Mouse (Mus musculus) lung, embryonic 14.5 days (tissue): ENCODE measurements around the gene Olfr317. TPM values are rescaled to one million over a fixed set of nuclear protein-coding genes. Genes with fewer than 3 reads are reported as not detected.
"Not testable (repeated sequence)": the region's sequence is repeated elsewhere in the genome, so short reads cannot be mapped to it uniquely, and the experiment has no call there.

Experiments
- ATAC-seq: fragments of 200-750 bp; cut with Nextera tagmentation; 2 replicates; pipeline ENCODE4 v1.8.0; 2017; ENCODE audit warnings: mild to moderate bottlenecking, moderate TSS enrichment, moderate library complexity; ENCODE audit not compliant: insufficient read depth
- DNase-seq: peaks from one replicate; pipeline ENCODE4 v3.0.0-alpha.2; 2015
- H3K27ac ChIP-seq: fragments of 300-500 bp; sonication (generic); 2 replicates; pipeline ENCODE4 v1.5.1; 2014; ENCODE audit warnings: low read depth, mild to moderate bottlenecking, moderate library complexity
- H3K27me3 ChIP-seq: fragments of 300-500 bp; sonication (generic); 2 replicates; pipeline ENCODE4 v1.6.1; 2014; ENCODE audit warnings: low read length, control low read depth; ENCODE audit not compliant: insufficient read depth
- H3K36me3 ChIP-seq: fragments of 300-500 bp; sonication (generic); 2 replicates; pipeline ENCODE4 v1.6.1; 2014; ENCODE audit warnings: control low read depth; ENCODE audit not compliant: insufficient read depth
- H3K4me1 ChIP-seq: fragments of 300-500 bp; sonication (generic); 2 replicates; pipeline ENCODE4 v1.6.1; 2014; ENCODE audit warnings: antibody characterized with exemption, control low read depth; ENCODE audit not compliant: insufficient read depth
- H3K4me2 ChIP-seq: fragments of 300-500 bp; sonication (generic); 2 replicates; pipeline ENCODE4 v1.6.1; 2014; ENCODE audit warnings: mild to moderate bottlenecking
- H3K4me3 ChIP-seq: fragments of 300-500 bp; sonication (generic); 2 replicates; pipeline ENCODE4 v1.5.1; 2014; ENCODE audit warnings: low read depth, low read length
- H3K9ac ChIP-seq: fragments of 300-500 bp; sonication (generic); 2 replicates; pipeline ENCODE4 v1.6.1; 2014
- H3K9me3 ChIP-seq: fragments of 300-500 bp; sonication (generic); 2 replicates; pipeline ENCODE4 v1.6.1; 2016; ENCODE audit warnings: low read depth, low read length, control low read depth
- CTCF ChIP-seq: IDR thresholded peaks from 2 replicates; pipeline ENCODE4 v1.5.1; 2016; ENCODE audit warnings: antibody characterized with exemption, low read depth
- WGBS: fragments of 180-500 bp; shearing (Covaris S2); extraction: QIAGEN DNeasy Blood & Tissue Kit; methylation state at CpG from one replicate; pipeline ENCODE4 v1.1.7; 2014; 5-methylcytosine and 5-hydroxymethylcytosine counted together
- polyA plus RNA-seq: library from polyadenylated mRNA; unstranded; fragments of >200 nt; fragmentation: Nextera tagmentation; extraction: Ambion mirVana; gene quantifications from 2 replicates; pipeline ENCODE4 v1.2.1, GENCODE M21; 2014

Olfr317 gene
- not detected in 2 replicates for polyA plus RNA-seq

DNA sequence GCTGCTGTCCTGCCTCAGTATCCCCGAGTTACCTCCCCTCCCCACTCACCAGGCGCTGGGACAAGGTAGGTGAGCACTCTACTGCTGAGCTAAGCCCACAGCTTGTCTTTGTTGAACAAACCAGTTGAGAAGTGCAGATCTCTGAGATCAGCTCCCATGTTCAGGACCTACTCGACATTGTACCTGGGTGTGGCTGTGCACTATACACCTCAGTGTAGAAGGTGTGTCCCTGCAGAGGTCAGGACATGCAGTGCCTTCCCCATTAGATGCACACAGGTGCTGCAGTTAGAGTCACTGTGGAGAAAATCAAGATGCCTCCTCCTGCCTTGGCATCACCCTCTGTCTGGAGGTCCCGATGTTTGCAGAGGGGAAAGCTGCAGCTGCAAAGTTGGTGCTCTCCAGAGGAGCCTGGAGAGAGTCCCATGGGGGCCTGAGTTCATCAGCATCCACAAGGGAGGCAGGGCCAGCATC lies at the start of gene Olfr317:
Gene Olfr317 (minus strand): TSS at position 421 of the 471 bp plus-strand sequence.
- Histone ChIP-seq H3K9me3 (no peaks in the 10 kb centered on the region), H3K4me2 (no peak within 1 kb of the TSS), H3K27ac (no peak within 1 kb of the TSS), H3K27me3 (no peaks in the 10 kb centered on the region), H3K4me1 (no peaks in the 10 kb centered on the region), H3K36me3 (no peaks in the 10 kb centered on the region), H3K9ac (no peak within 1 kb of the TSS), H3K4me3 (no peak within 1 kb of the TSS)
- ATAC-seq (no peak), DNase-seq (no peak)
- 59% methylated on average over 4 of the region's 4 CpGs for WGBS
- no peak for TF ChIP-seq CTCF

GRCm38 (mm10) chr11:58788346-58788745 lies 49.3 kb upstream of the Olfr317 start:
- no peak overlapping the region for H3K9ac ChIP-seq

GRCm38 (mm10) chr11:58787651-58788050 lies 48.6 kb upstream of the Olfr317 start:
- 81% methylated on average over 10 of the region's 10 CpGs for WGBS
- H3K9me3 ChIP-seq = no peaks in the 10 kb centered on the region
- DNase-seq (no peak), ATAC-seq (no peak)
- H3K9ac ChIP-seq = no peak overlapping the region
- H3K27ac ChIP-seq = no peak overlapping the region
- H3K4me3 ChIP-seq = no peak overlapping the region
- H3K36me3 ChIP-seq = no peaks in the 10 kb centered on the region
- H3K4me1 ChIP-seq = no peaks in the 10 kb centered on the region
- no peak overlapping the region for H3K4me2 ChIP-seq
- TF ChIP-seq CTCF = no peak
- H3K27me3 ChIP-seq = no peaks in the 10 kb centered on the region

More at GRCm38 (mm10) chr11:58788346-58788745, 49.3 kb upstream of the Olfr317 start:
- DNase-seq (no peak), ATAC-seq (no peak)
- no peaks in the 10 kb centered on the region for H3K36me3 ChIP-seq
- H3K4me3 ChIP-seq = no peak overlapping the region
- no peak overlapping the region for H3K27ac ChIP-seq
- WGBS = 76% methylated on average over 8 of the region's 8 CpGs
- no peaks in the 10 kb centered on the region for H3K27me3 ChIP-seq
- no peak overlapping the region for H3K4me2 ChIP-seq
- no peaks in the 10 kb centered on the region for H3K9me3 ChIP-seq
- H3K4me1 ChIP-seq = no peaks in the 10 kb centered on the region
- TF ChIP-seq CTCF = no peak

DNA sequence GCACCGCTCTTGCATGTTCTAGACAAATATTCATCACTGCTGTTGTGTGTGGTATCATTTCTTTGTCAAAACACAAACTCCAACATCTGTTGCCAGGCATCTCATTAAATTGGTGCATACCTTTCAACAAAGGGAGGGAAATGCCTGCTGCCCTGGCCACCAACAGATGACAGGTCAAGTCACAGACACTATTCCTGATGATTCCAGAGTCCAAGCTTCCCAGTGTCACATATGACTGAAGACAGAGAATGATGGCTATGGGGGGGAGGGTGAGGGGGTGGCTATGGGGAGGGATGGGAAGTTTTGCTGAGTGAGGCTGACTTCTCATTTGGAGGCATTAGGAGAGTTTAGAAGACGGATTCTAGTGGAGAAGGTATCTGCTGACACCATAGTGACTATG lies 45.2 kb upstream of the Olfr317 start:
- WGBS = 63% methylated on average over 2 of the region's 2 CpGs
- no peak for ATAC-seq

DNA sequence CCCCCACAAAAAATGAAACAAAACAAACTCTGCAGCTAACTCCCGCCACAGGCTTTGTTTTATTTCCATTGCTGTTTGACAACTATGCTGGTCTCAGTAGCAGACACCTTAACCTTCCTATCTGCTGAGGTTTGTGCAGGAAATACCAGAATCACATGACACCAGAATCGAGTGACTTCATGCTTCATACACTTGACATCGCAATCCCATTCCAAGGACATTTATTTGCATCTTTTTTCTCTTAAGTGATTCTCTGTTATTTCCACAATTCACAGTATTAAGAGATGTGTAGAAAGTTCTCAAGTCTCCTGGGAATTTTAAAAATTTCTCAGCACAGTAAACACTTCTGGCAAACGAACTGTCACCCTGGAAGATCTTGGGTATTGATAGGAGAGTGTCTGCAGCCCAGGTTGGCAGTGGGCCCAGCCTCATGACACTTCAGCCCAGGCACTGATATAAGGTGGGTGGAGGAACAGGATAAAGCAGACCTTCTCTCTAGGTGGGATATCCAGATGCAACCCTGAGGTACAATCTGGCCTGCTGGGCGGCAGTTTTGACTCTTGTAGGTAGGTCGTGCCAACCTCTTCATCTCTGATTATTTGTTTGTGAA lies 43.6 kb upstream of the Olfr317 start, which contains the start of gene Olfr314:
Gene Olfr314 (plus strand): TSS at position 473 of the 610 bp plus-strand sequence.
- Histone ChIP-seq H3K9me3 (no peaks in the 10 kb centered on the region), H3K9ac (no peak within 1 kb of the TSS), H3K4me1 (no peaks in the 10 kb centered on the region), H3K27ac (no peak within 1 kb of the TSS), H3K4me3 (no peak within 1 kb of the TSS), H3K27me3 (no peaks in the 10 kb centered on the region), H3K4me2 (no peak within 1 kb of the TSS), H3K36me3 (no peaks in the 10 kb centered on the region)
- ATAC-seq = no peak
- 50% methylated on average over 6 of the region's 6 CpGs for WGBS
- DNase-seq = no peak
- TF ChIP-seq CTCF = no peak

More for the DNA sequence above, 45.2 kb upstream of the Olfr317 start:
- Histone ChIP-seq H3K9me3 (no peaks in the 10 kb centered on the region), H3K27ac (no peak overlapping the region), H3K4me1 (no peaks in the 10 kb centered on the region), H3K27me3 (no peaks in the 10 kb centered on the region), H3K9ac (no peak overlapping the region), H3K4me3 (no peak overlapping the region), H3K36me3 (no peaks in the 10 kb centered on the region), H3K4me2 (no peak overlapping the region)
- no peak for TF ChIP-seq CTCF
- no peak for DNase-seq

GRCm38 (mm10) chr11:58772888-58773287 lies 33.9 kb upstream of the Olfr317 start, which contains the start of gene Olfr315:
TSS of gene Olfr315 (plus strand) at chr11:58773188.
- Histone ChIP-seq H3K4me2 (no peak within 1 kb of the TSS), H3K4me1 (no peaks in the 10 kb centered on the region), H3K27ac (no peak within 1 kb of the TSS), H3K9me3 (no peaks in the 10 kb centered on the region), H3K4me3 (no peak within 1 kb of the TSS), H3K9ac (no peak within 1 kb of the TSS), H3K36me3 (no peaks in the 10 kb centered on the region), H3K27me3 (no peaks in the 10 kb centered on the region)
- ATAC-seq (no peak), DNase-seq (no peak)
- no peak for TF ChIP-seq CTCF

DNA sequence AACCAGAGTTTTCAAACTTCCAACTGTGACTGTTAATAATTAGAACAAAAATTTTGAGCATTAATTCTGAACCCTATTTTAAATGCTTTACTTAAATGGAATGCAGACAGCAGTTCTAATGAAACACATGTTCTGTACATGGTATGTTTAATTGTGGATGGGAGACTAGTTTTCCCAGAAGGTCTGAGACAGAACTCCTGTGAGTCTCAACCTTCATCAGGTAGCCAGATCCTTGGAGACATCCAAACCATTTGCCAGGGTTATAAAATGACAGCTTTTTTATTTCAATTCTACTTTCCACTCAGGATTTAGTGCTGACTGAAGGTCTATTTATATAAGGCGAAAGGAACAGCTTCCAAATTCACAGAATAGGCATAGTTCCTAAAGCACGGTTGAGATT lies 13.4 kb upstream of the Olfr317 start, which contains the start of gene Olfr316:
Gene Olfr316 (plus strand): TSS at position 301 of the 400 bp plus-strand sequence.
- no peak for ATAC-seq
- H3K4me2 ChIP-seq = no peak within 1 kb of the TSS
- H3K4me1 ChIP-seq = no peaks in the 10 kb centered on the region
- WGBS = 74% methylated on average over 2 of the region's 2 CpGs
- H3K27ac ChIP-seq = no peak within 1 kb of the TSS
- H3K36me3 ChIP-seq = no peaks in the 10 kb centered on the region
- TF ChIP-seq CTCF = no peak
- DNase-seq = no peak
- no peaks in the 10 kb centered on the region for H3K27me3 ChIP-seq
- H3K9ac ChIP-seq = no peak within 1 kb of the TSS
- H3K9me3 ChIP-seq = no peaks in the 10 kb centered on the region
- no peak within 1 kb of the TSS for H3K4me3 ChIP-seq

DNA sequence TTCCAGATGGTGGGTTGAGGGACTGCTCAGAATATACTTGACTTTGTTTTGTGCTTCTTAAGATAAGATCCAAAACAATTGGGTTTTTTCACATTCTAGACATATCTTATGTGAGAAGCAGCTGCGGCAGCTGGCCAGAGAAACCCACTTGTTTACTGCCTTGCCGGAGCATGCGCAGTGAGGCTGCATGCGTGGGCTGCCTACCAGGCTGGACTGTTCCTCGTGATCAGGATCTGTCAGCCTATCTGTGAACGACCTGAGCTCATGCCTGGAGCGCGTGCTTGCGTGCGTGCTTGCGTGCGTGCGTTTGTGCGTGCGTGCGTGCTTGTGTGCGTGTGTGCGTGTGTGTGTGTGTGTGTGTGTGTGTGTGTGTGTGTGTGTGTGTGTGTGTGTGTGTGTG lies 12.1 kb upstream of the Olfr317 start:
- not testable (repeated sequence) for H3K36me3 ChIP-seq, H3K4me2 ChIP-seq, H3K9me3 ChIP-seq, H3K27me3 ChIP-seq, DNase-seq, H3K9ac ChIP-seq, ATAC-seq, H3K4me3 ChIP-seq, H3K4me1 ChIP-seq, H3K27ac ChIP-seq
- WGBS = 85% methylated on average over 18 of the region's 18 CpGs
